Mouse (Mus musculus): ENCODE measurements around the gene Olfr360.
"Not testable (repeated sequence)": the region's sequence is repeated elsewhere in the genome, so short reads cannot be mapped to it uniquely, and the experiment has no call there.

DNA sequence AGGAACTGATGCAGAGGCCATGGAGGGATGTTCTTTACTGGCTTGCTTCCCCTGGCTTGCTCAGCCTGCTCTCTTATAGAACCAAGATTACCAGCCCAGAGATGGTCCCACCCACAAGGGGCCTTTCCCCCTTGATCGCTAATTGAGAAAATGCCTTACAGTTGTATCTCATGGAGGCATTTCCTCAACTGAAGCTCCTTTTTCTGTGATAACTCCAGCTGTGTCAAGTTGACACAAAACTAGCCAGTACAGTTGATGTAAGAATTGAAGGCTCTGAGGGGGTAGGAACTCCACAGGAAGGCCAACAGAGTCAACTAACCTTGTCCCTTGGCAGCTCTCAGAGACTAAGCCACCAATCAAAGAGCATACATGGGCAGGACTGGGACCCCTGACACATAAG is 23.6 kb downstream of the Olfr360 start, which contains the start of gene Olfr361:
- not testable (repeated sequence) for TF ChIP-seq GATA1 (IDR thresholded peaks at IDR 0.05; ENCODE audit: borderline replicate concordance, low read length); FLI1 (IDR thresholded peaks at IDR 0.05; ENCODE audit: low read length)
